Mouse (Mus musculus) bone marrow, adult 2 months (tissue): ENCODE measurements around the gene Hist3h2a. TPM values are rescaled to one million over a fixed set of nuclear protein-coding genes. Genes with fewer than 3 reads are reported as not detected.

Source experiments
- H3K27ac ChIP-seq: fragments of 200-500 bp; 2 replicates; pipeline ENCODE4 v1.5.1; 2012; ENCODE audit warnings: low read depth, mild to moderate bottlenecking, control low read depth, inconsistent platforms, low read length; ENCODE audit not compliant: control insufficient read depth, poor library complexity, insufficient read depth
- H3K4me1 ChIP-seq: fragments of 200-500 bp; 2 replicates; pipeline ENCODE4 v1.6.1; 2011; ENCODE audit warnings: low read length; ENCODE audit not compliant: control insufficient read depth, insufficient read depth
- H3K4me3 ChIP-seq: fragments of 200-500 bp; replicated peaks from 2 replicates; pipeline ENCODE3; 2011; ENCODE audit warnings: mild to moderate bottlenecking, low read depth, low read length, control low read depth; ENCODE audit not compliant: control insufficient read depth
- CTCF ChIP-seq: fragments of 200-500 bp; IDR thresholded peaks from 2 replicates; pipeline ENCODE4 v1.5.1; 2011; ENCODE audit warnings: low read length, control low read depth; ENCODE audit not compliant: control insufficient read depth, insufficient read depth
- POLR2A ChIP-seq: fragments of 200-500 bp; IDR thresholded peaks from 2 replicates; pipeline ENCODE4 v1.6.1; 2011; ENCODE audit warnings: low read depth, mild to moderate bottlenecking, control low read depth, low read length, borderline replicate concordance; ENCODE audit not compliant: control insufficient read depth
- WGBS: fragments of 180-500 bp; shearing (Covaris S2); methylation state at CpG from one replicate; pipeline ENCODE4 v1.1.7; 2018; 5-methylcytosine and 5-hydroxymethylcytosine counted together
- polyA plus RNA-seq: library from polyadenylated mRNA; stranded (reverse); fragments of >200 nt; gene quantifications from 2 replicates; pipeline ENCODE4 v1.2.4, GENCODE M21; 2011; ENCODE audit warnings: low replicate concordance; ENCODE audit not compliant: missing spikeins, insufficient read depth, insufficient read length

Hist3h2a gene
- polyA plus RNA-seq, 1 experiment, result 25.6 TPM

- Histone ChIP-seq H3K4me3 (peak overlapping the region; percentile 67), H3K27ac (peak overlapping the region; percentile 60; the same call in 1 of the 2 replicates), H3K4me1 (no peaks in the 10 kb centered on the region; the same call in 1 of the 2 replicates)
- no peak for TF ChIP-seq POLR2A
- no peak for TF ChIP-seq CTCF
- 6% methylated on average over 15 of the region's 15 CpGs for WGBS
Measured at GRCm38 (mm10) chr11:58959186-58959825, 4.8 kb downstream of the Hist3h2a start.

- 2% methylated on average over 40 of the region's 40 CpGs for WGBS
- no peaks in the 10 kb centered on the region; the same call in 1 of the 2 replicates for H3K4me1 ChIP-seq
- TF ChIP-seq CTCF, result peak; percentile 38; the same call in 1 of the 2 replicates
- TF ChIP-seq POLR2A, result peak; percentile 78; the same call in 1 of the 2 replicates
- H3K4me3 ChIP-seq, result peak overlapping the region; percentile 67
- H3K27ac ChIP-seq, result peak overlapping the region; percentile 60
Measured at GRCm38 (mm10) chr11:58959921-58960465, 5.5 kb downstream of the Hist3h2a start.

- Histone ChIP-seq H3K4me3 (no peak overlapping the region), H3K27ac (no peak overlapping the region), H3K4me1 (no peaks in the 10 kb centered on the region; the same call in 1 of the 2 replicates)
- 65% methylated on average over 50 of the region's 50 CpGs for WGBS
- TF ChIP-seq CTCF, result no peak
- no peak for TF ChIP-seq POLR2A
Measured at GRCm38 (mm10) chr11:58961364-58962177, 7.1 kb downstream of the Hist3h2a start.

- Histone ChIP-seq H3K27ac (no peak overlapping the region), H3K4me3 (no peak overlapping the region), H3K4me1 (no peaks in the 10 kb centered on the region; the same call in 1 of the 2 replicates)
- WGBS, result 36% methylated on average over 17 of the region's 17 CpGs
- TF ChIP-seq CTCF, result no peak
- TF ChIP-seq POLR2A, result no peak
Measured at GRCm38 (mm10) chr11:58963543-58963942, 9.1 kb downstream of the Hist3h2a start.

GRCm38 (mm10) chr11:58964216-58964615 is 9.7 kb downstream of the Hist3h2a start:
- no peak overlapping the region for H3K27ac ChIP-seq
- WGBS, result 78% methylated on average over 7 of the region's 7 CpGs
- no peak for TF ChIP-seq CTCF
- H3K4me3 ChIP-seq, result no peak overlapping the region
- H3K4me1 ChIP-seq, result no peaks in the 10 kb centered on the region; the same call in 1 of the 2 replicates

DNA sequence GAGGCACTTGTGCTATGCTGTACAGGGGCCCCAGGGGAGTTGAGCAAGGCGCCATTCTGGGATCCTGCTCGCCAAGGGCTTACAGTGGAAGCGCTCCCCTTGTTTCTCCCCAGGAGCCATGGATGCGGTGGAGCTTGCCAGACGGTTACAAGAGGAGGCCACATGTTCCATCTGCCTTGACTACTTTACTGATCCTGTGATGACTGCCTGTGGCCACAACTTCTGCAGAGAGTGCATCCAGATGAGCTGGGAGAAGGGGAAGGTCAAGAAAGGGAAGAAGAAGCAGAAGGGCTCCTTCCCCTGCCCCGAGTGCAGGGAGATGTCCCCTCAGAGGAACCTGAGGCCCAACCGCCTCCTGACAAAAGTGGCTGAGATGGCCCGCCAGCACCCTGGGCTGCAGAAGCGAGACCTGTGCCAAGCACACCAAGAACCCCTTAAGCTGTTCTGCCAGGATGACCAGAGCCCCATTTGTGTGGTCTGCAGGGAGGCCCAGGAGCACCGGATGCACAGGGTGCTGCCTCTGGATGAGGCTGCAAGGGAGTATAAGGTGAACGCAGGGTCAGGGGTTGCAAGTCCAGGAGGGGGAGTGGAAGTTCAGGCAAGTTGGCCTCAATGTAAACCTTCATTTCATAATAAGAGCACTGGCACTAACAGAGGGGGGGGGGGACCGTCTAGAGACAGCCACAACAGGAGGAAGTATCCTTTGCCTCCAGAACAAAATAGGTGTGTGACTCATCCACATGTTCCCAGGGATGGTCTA is 10.7 kb downstream of the Hist3h2a start:
- no peak overlapping the region for H3K27ac ChIP-seq
- 48% methylated on average over 12 of the region's 12 CpGs for WGBS
- TF ChIP-seq POLR2A (no peak), CTCF (no peak)
- no peaks in the 10 kb centered on the region; the same call in 1 of the 2 replicates for H3K4me1 ChIP-seq
- H3K4me3 ChIP-seq, result no peak overlapping the region

GRCm38 (mm10) chr11:58967346-58967745 is 12.9 kb downstream of the Hist3h2a start:
- Histone ChIP-seq H3K4me1 (no peaks in the 10 kb centered on the region; the same call in 1 of the 2 replicates), H3K27ac (no peak overlapping the region)
- WGBS, result 87% methylated on average over 1 of the region's 1 CpGs

More at GRCm38 (mm10) chr11:58967346-58967745, 12.9 kb downstream of the Hist3h2a start:
- no peak overlapping the region for H3K4me3 ChIP-seq
- TF ChIP-seq CTCF (peak; percentile 42), POLR2A (no peak)
